In genomic region chr15:68394749-68395148, GRCm38 (mm10) we compare ENCODE assay signal across 9 mouse cellular contexts.
DNase-seq lines count a peak whose midpoint lies in the region; ATAC-seq lines count a peak whose summit lies in the region.
"Had no signal": no experiment of that assay in that cellular context is flagged by ENCODE, and none has a peak within 500 bp of the region (broad histone marks: within the 10 kb centered on the region; RNA-seq: fewer than 3 reads in every experiment).

No protein-coding gene starts in this region.

- no peaks in the 10 kb centered on the region for H3K4me1 ChIP-seq in hindbrain, embryonic 11.5 days (replicated peaks; ENCODE audit: control insufficient read depth, insufficient read depth, low read length)
- H3K4me1 ChIP-seq in hindbrain, embryonic 14.5 days (replicated peaks; ENCODE audit: control insufficient read depth, insufficient read depth, low read length), result no peaks in the 10 kb centered on the region
- H3K4me1 ChIP-seq in limb, embryonic 10.5 days, result no peaks in the 10 kb centered on the region
- H3K4me1 ChIP-seq: neural tube, embryonic 13.5 days had no signal

- no peak overlapping the region for H3K27ac ChIP-seq in hindbrain, embryonic 11.5 days (ENCODE audit: low read depth, low read length)
- no peak overlapping the region for H3K27ac ChIP-seq in hindbrain, embryonic 14.5 days
- no peak overlapping the region for H3K27ac ChIP-seq in limb, embryonic 10.5 days
- H3K27ac ChIP-seq: neural tube, embryonic 13.5 days had no signal

- DNase-seq in hindbrain, embryonic 11.5 days (ENCODE audit: low spot score), result peak; percentile 14
- DNase-seq in hindbrain, embryonic 14.5 days (ENCODE audit: low spot score), result no peak
- peak; percentile 39 to 48 for DNase-seq in B cell, adult 2 months
- DNase-seq in MN1 (ENCODE audit: low spot score), result peak; percentile 39
- peak; percentile 60 for DNase-seq in kidney, adult 9 months
- DNase-seq in limb, embryonic 10.5 days (ENCODE audit: low spot score), result no peak
- DNase-seq in urinary bladder, postnatal 10 days (ENCODE audit: low spot score), result no peak

- no peak overlapping the region for H3K9ac ChIP-seq in hindbrain, embryonic 11.5 days (ENCODE audit: low read depth, low read length)
- H3K9ac ChIP-seq in hindbrain, embryonic 14.5 days, result no peak overlapping the region
- H3K9ac ChIP-seq: neural tube, embryonic 13.5 days had no signal

- no peaks in the 10 kb centered on the region for H3K9me3 ChIP-seq in hindbrain, embryonic 11.5 days (ENCODE audit: control insufficient read depth, low read length)
- no peaks in the 10 kb centered on the region for H3K9me3 ChIP-seq in hindbrain, embryonic 14.5 days (ENCODE audit: control insufficient read depth, low read length)
- no peaks in the 10 kb centered on the region for H3K9me3 ChIP-seq in limb, embryonic 10.5 days (replicated peaks)
- H3K9me3 ChIP-seq: neural tube, embryonic 13.5 days had no signal

- H3K4me3 ChIP-seq in hindbrain, embryonic 11.5 days (ENCODE audit: low read depth, low read length), result no peak overlapping the region
- H3K4me3 ChIP-seq in hindbrain, embryonic 14.5 days (replicated peaks; ENCODE audit: low read length), result no peak overlapping the region
- no peak overlapping the region for H3K4me3 ChIP-seq in limb, embryonic 10.5 days
- H3K4me3 ChIP-seq: neural tube, embryonic 13.5 days had no signal

- ATAC-seq in hindbrain, embryonic 11.5 days (ENCODE audit: low FRiP score), result no peak
- ATAC-seq in hindbrain, embryonic 14.5 days (ENCODE audit: low FRiP score), result no peak
- peak; percentile 75 for ATAC-seq in megakaryocyte progenitor cell, adult 5-6 weeks (replicated peaks; ENCODE audit: poor library complexity)

- no peaks in the 10 kb centered on the region for H3K27me3 ChIP-seq in hindbrain, embryonic 11.5 days (ENCODE audit: control insufficient read depth, insufficient read depth, low read length)
- H3K27me3 ChIP-seq in hindbrain, embryonic 14.5 days (ENCODE audit: control insufficient read depth, insufficient read depth, low read length), result no peaks in the 10 kb centered on the region
- H3K27me3 ChIP-seq in limb, embryonic 10.5 days (ENCODE audit: low read depth, poor library complexity, severe bottlenecking), result no peaks in the 10 kb centered on the region
- H3K27me3 ChIP-seq: neural tube, embryonic 13.5 days had no signal

- H3K4me2 ChIP-seq in hindbrain, embryonic 11.5 days (replicated peaks; ENCODE audit: low read depth, low read length), result no peak overlapping the region
- no peak overlapping the region for H3K4me2 ChIP-seq in hindbrain, embryonic 14.5 days (replicated peaks)
- H3K4me2 ChIP-seq: neural tube, embryonic 13.5 days had no signal

- 85% methylated on average over 1 of the region's 1 CpGs for WGBS in hindbrain, embryonic 11.5 days
- 93% methylated on average over 1 of the region's 1 CpGs for WGBS in hindbrain, embryonic 14.5 days
- WGBS in limb, embryonic 10.5 days, result 94% methylated on average over 1 of the region's 1 CpGs

- H3K36me3 ChIP-seq in hindbrain, embryonic 11.5 days (ENCODE audit: control insufficient read depth, insufficient read depth, low read length), result no peaks in the 10 kb centered on the region
- H3K36me3 ChIP-seq in hindbrain, embryonic 14.5 days (replicated peaks; ENCODE audit: control insufficient read depth, insufficient read depth), result no peaks in the 10 kb centered on the region
- no peaks in the 10 kb centered on the region for H3K36me3 ChIP-seq in limb, embryonic 10.5 days
- H3K36me3 ChIP-seq: neural tube, embryonic 13.5 days had no signal

Comparison
In these comparisons a context has a peak if more than half of its experiments do, and no peak if none do; other contexts are left out.
1. DNase-seq: peak in hindbrain, embryonic 11.5 days (single experiment), B cell, adult 2 months (2 of 2), MN1 (single experiment) and kidney, adult 9 months (single experiment); none in hindbrain, embryonic 14.5 days (single experiment), limb, embryonic 10.5 days (single experiment) and urinary bladder, postnatal 10 days (single experiment).